Mouse (Mus musculus) megakaryocyte, embryonic 14.5 days (primary cell): Measurements from ENCODE around the gene Ccdc88c.

ENCODE experiments used
- FLI1 ChIP-seq: IDR thresholded peaks from 2 replicates; pipeline ENCODE4 v1.6.1; 2012; ENCODE audit warnings: low read length, inconsistent platforms, mixed read lengths
- GATA1 ChIP-seq: IDR thresholded peaks from 3 replicates; pipeline ENCODE4 v1.6.1; 2012; ENCODE audit warnings: mixed read lengths, low read length, inconsistent platforms, borderline replicate concordance

DNA sequence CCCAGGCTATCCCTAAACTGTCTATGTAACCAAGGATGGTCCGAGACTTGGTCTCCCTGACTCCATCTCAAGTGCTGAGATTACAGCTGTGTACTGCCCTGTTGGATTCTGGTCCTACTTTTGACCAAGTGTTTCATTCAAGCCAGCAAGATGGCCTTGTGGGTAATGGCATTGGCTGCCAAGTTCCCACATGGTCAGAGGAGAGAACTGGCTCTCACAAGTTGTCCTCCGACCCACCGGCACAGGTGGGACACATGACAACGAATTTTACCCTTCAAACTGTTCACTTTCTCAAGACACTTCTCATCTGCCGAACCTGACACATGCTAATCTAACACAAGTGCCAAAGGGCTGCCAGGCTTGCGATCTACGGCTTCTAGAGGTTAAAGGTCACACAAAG lies 9.4 kb downstream of the Ccdc88c start:
- TF ChIP-seq GATA1: no peak
- TF ChIP-seq FLI1: no peak
